Mouse (Mus musculus) ES-E14 (cell line): ENCODE measurements around the gene Col4a1. TPM values are rescaled to one million over a fixed set of nuclear protein-coding genes. Genes with fewer than 3 reads are reported as not detected.

Experiments
- DNase-seq: peaks from one replicate; pipeline ENCODE4 v3.0.0-alpha.2; 2013; ENCODE audit warnings: low read depth, low spot score
- H3K27ac ChIP-seq: 2 replicates; pipeline ENCODE4 v1.5.1; 2012; ENCODE audit warnings: low read depth, mild to moderate bottlenecking, low read length, moderate library complexity, mixed read lengths; ENCODE audit not compliant: poor library complexity, insufficient read depth, severe bottlenecking
- H3K36me3 ChIP-seq: 2 replicates; pipeline ENCODE4 v1.6.1; 2012; ENCODE audit warnings: mild to moderate bottlenecking, low read length, moderate library complexity, mixed read lengths; ENCODE audit not compliant: control insufficient read depth, poor library complexity, insufficient read depth, severe bottlenecking
- H3K4me1 ChIP-seq, 2 experiments: fragments of 150-350 bp in 1 of 2; sonication (generic) in 1 of 2; 2 replicates each; pipeline ENCODE4 v1.6.1; 2012; ENCODE audit warnings: low read length in 2 of 2, mild to moderate bottlenecking in 1 of 2, mixed read lengths in 1 of 2; ENCODE audit not compliant: control insufficient read depth in 2 of 2, insufficient read depth in 2 of 2, poor library complexity in 1 of 2
- H3K4me3 ChIP-seq, 2 experiments: fragments of 150-350 bp in 1 of 2; sonication (generic) in 1 of 2; 2 replicates each; pipeline ENCODE4 v1.5.1; 2012; ENCODE audit warnings: low read length in 2 of 2, low read depth in 1 of 2, mild to moderate bottlenecking in 1 of 2, mixed read lengths in 1 of 2; ENCODE audit not compliant: insufficient read depth in 1 of 2, poor library complexity in 1 of 2, severe bottlenecking in 1 of 2
- H3K9ac ChIP-seq: 2 replicates; pipeline ENCODE4 v1.6.1; 2012; ENCODE audit warnings: low read depth, mild to moderate bottlenecking, low read length, mixed read lengths; ENCODE audit not compliant: poor library complexity, insufficient read depth, severe bottlenecking
- H3K9me3 ChIP-seq: fragments of 150-350 bp; sonication (generic); 2 replicates; pipeline ENCODE4 v1.6.1; 2012; ENCODE audit warnings: low read depth, mild to moderate bottlenecking, low read length; ENCODE audit not compliant: control insufficient read depth, insufficient read depth
- CHD2 ChIP-seq: IDR thresholded peaks from 2 replicates; pipeline ENCODE4 v1.6.1; 2014; ENCODE audit warnings: mild to moderate bottlenecking, low read depth, low read length, inconsistent platforms
- HCFC1 ChIP-seq: IDR thresholded peaks from 2 replicates; pipeline ENCODE4 v1.6.1; 2012; ENCODE audit warnings: low read length, inconsistent platforms, borderline replicate concordance; ENCODE audit not compliant: insufficient read depth
- MAFK ChIP-seq: IDR thresholded peaks from 2 replicates; pipeline ENCODE4 v1.6.1; 2014; ENCODE audit warnings: mild to moderate bottlenecking, low read depth, low read length, inconsistent platforms; ENCODE audit not compliant: insufficient read depth
- ZC3H11A ChIP-seq: IDR thresholded peaks from 2 replicates; pipeline ENCODE4 v1.6.1; 2012; ENCODE audit warnings: low read depth, mild to moderate bottlenecking, inconsistent platforms, low read length, borderline replicate concordance
- ZNF384 ChIP-seq: IDR thresholded peaks from 2 replicates; pipeline ENCODE4 v1.6.1; 2012; ENCODE audit warnings: low read depth, low read length, inconsistent platforms
- in situ Hi-C, 2 experiments: fragments of 600-800 bp; cut with MboI; formaldehyde crosslinking; loops; one replicate each; pipeline ENCODE4 v1.15.1; 2025; ENCODE audit warnings: low sequenced_read_pairs in 2 of 2, inconsistent platforms in 1 of 2; ENCODE audit not compliant: unreplicated experiment in 2 of 2
- total RNA-seq: library from RNA; depleted of rRNA; stranded (reverse); fragments of 300-350 nt; gene quantifications from 2 replicates; pipeline ENCODE4 v1.2.3, GENCODE M21; 2012

The Col4a1 gene
- total RNA-seq, 1 experiment: 198 TPM

- no peaks in the 10 kb centered on the region for H3K9me3 ChIP-seq
- no peaks in the 10 kb centered on the region for H3K4me1 ChIP-seq
- H3K9ac ChIP-seq: no peak overlapping the region
- DNase-seq: no peak
- in situ Hi-C loops: no loop called here
- H3K36me3 ChIP-seq: no peaks in the 10 kb centered on the region
- no peak overlapping the region for H3K4me3 ChIP-seq
- H3K27ac ChIP-seq: no peak overlapping the region
- TF ChIP-seq MAFK (no peak), HCFC1 (no peak), ZC3H11A (no peak), CHD2 (no peak), ZNF384 (no peak)
These were observed 21.9 kb upstream of the Col4a1 start for GRCm38 (mm10) chr8:11334493-11334892.

GRCm38 (mm10) chr8:11333746-11334145, 21.1 kb upstream of the Col4a1 start:
- no peak for DNase-seq
- no peaks in the 10 kb centered on the region for H3K9me3 ChIP-seq
- in situ Hi-C loops: no loop called here
- H3K4me3 ChIP-seq: no peak overlapping the region
- H3K4me1 ChIP-seq: no peaks in the 10 kb centered on the region
- no peak overlapping the region for H3K9ac ChIP-seq
- H3K36me3 ChIP-seq: no peaks in the 10 kb centered on the region
- H3K27ac ChIP-seq: no peak overlapping the region
- TF ChIP-seq ZC3H11A: no peak
- no peak for TF ChIP-seq MAFK
- TF ChIP-seq ZNF384: no peak
- no peak for TF ChIP-seq CHD2
- TF ChIP-seq HCFC1: no peak

- no peaks in the 10 kb centered on the region for H3K9me3 ChIP-seq
- no peaks in the 10 kb centered on the region for H3K36me3 ChIP-seq
- H3K4me1 ChIP-seq: no peaks in the 10 kb centered on the region
- DNase-seq: no peak
- no peak overlapping the region for H3K4me3 ChIP-seq
- no peak overlapping the region for H3K9ac ChIP-seq
- no peak overlapping the region for H3K27ac ChIP-seq
- TF ChIP-seq CHD2 (no peak), HCFC1 (no peak), MAFK (no peak), ZNF384 (no peak), ZC3H11A (no peak)
- in situ Hi-C loops: no loop called here
These were observed 18.9 kb upstream of the Col4a1 start for GRCm38 (mm10) chr8:11331561-11331960.

- in situ Hi-C loops: no loop called here
- TF ChIP-seq ZC3H11A: no peak
- no peak for TF ChIP-seq HCFC1
- TF ChIP-seq CHD2: no peak
- TF ChIP-seq ZNF384: no peak
- TF ChIP-seq MAFK: no peak
- no peak overlapping the region for H3K27ac ChIP-seq
- no peak overlapping the region for H3K4me3 ChIP-seq
- no peaks in the 10 kb centered on the region for H3K36me3 ChIP-seq
- H3K4me1 ChIP-seq: no peaks in the 10 kb centered on the region
- DNase-seq: no peak
- H3K9ac ChIP-seq: no peak overlapping the region
- no peaks in the 10 kb centered on the region for H3K9me3 ChIP-seq
These were observed 15.2 kb upstream of the Col4a1 start for GRCm38 (mm10) chr8:11327722-11328417.

- no peak overlapping the region for H3K9ac ChIP-seq
- no peak overlapping the region for H3K4me3 ChIP-seq
- TF ChIP-seq MAFK: no peak
- no peaks in the 10 kb centered on the region for H3K9me3 ChIP-seq
- no peaks in the 10 kb centered on the region for H3K36me3 ChIP-seq
- no peak for DNase-seq
- in situ Hi-C loops: no loop called here
- H3K27ac ChIP-seq: no peak overlapping the region
- no peaks in the 10 kb centered on the region for H3K4me1 ChIP-seq
These were observed 14.7 kb upstream of the Col4a1 start for GRCm38 (mm10) chr8:11327298-11327697.
